Mouse (Mus musculus): ENCODE data around the gene Rasgrp3.

Rasgrp3 gene

GRCm38 (mm10) chr17:75506097-75506675 is 70.5 kb downstream of the Rasgrp3 start:
- peak; percentile 74 for DNase-seq

- DNase-seq = peak; percentile 31
These were observed 71.3 kb downstream of the Rasgrp3 start for GRCm38 (mm10) chr17:75506708-75507641.

- peak; percentile 51 for DNase-seq
These were observed 73.6 kb downstream of the Rasgrp3 start for GRCm38 (mm10) chr17:75509257-75509656.

DNA sequence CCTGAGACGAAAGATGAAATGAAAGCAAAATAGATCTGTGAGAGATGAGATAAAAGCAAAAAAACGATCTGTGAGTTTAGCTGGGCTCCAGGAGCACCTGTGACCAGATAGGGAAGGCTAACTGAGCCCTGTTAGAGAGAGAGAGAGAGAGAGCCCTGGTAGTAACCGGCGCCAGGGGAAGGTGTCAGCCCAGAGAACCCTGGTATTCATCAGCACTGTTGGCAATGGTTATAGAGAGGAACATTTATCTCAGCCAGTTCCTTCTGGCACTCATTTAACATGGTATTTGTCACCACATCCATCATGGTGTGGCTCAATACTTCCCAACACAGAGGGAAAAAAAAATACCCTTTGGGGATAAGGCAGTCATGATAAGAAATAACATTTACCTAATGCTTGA is 80.9 kb downstream of the Rasgrp3 start:
- peak; percentile 81 for DNase-seq

DNA sequence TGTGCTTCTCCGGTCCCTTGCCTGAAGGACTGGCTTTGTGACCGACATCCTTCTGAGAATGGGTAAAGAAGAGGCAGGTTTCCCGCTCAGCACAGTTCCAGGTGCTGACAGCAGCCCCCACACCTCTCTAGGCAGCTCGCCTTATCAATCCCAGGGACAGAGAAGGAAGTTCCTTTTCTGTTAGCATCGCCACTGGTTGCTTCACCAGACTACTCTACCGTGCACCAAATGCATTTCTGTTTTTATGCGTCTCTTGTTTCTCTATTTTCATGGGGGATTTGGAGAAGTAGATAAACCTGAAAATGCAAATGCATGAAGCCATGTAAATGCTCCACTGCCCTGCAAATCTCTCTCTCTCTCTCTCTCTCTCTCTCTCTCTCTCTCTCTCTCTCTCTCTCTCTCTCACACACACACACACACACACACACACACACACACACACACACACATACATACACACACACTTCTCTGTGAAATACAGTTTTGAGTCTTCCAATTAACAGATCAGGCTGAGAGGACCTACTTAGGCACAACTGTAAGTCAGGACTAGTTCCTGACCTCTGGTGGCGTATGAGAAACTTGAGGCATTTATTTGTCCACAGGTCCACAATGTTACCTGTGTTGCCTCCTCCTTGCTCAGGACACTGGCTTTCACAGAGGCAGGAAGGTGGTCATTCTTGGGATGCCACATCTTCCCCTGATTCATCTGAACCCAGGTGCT is 82.6 kb downstream of the Rasgrp3 start:
- peak; percentile 80 for DNase-seq

DNA sequence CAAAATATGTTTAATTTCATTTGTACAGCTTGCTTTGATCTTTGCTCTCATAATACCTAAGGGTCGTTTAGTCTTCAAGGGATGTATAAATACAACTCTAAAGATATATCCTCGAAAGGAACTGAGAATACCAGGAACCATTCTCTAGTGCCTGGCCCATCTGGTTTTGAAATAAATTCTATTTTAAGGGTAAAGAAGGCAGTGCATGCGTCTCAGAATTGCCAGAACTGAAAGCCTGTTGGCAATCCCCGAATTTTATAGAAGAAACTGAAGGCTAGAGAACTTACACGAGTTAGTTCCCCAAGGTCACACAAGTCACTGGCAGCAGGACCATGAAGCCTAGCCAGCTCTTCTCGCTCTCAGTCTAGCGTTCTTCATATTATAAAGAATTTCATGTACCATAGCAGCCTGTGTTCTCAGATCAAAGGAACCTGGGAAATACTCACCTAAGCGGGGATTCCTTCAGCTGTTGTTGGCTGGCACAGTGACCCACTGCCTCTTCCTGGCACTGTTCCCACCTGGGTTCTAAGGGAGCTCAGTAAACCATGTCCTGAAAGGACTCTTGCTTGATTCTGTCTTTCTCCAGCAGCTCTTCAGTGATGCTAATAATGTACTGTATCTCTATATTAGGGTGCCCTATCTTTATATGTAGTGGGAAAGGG is 83.7 kb downstream of the Rasgrp3 start:
- peak; percentile 90 for DNase-seq

GRCm38 (mm10) chr17:75521236-75521842 is 85.6 kb downstream of the Rasgrp3 start:
- peak; percentile 64 for DNase-seq

DNA sequence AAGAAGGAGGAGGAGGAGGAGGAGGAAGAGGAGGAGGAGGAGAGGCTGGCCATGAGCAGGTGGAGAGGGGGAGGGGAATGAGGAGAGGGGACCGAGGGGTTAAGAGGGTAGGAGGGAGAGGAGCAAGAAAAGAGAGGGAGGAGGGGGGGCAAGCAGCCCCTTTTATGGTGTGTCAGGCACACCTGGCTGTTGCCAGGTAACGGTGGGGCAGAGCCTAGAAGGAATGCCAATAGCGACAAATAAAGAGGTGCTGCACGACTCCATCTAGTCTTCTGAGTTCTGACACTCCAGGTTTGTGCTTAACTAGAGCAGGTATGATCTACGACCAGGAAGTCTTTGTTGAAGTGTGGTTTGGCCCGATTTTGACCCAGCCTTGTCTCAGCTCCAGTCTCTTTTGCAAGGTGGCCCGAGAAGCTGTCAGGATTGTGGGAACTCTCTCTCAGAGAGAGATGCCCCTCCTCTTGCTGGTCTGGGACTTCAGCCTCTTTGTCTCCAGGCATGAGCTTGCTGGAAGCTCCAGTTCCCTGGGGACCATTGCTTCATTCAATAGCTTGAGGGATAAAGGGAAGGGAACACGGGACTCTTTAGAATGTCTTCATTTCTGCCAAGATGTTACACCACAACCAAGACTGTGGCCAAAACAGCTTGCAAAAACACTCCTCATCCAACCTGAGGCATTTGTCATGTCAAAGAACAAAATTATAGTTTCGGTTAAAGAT is 86.8 kb downstream of the Rasgrp3 start:
- peak; percentile 98 for DNase-seq

DNA sequence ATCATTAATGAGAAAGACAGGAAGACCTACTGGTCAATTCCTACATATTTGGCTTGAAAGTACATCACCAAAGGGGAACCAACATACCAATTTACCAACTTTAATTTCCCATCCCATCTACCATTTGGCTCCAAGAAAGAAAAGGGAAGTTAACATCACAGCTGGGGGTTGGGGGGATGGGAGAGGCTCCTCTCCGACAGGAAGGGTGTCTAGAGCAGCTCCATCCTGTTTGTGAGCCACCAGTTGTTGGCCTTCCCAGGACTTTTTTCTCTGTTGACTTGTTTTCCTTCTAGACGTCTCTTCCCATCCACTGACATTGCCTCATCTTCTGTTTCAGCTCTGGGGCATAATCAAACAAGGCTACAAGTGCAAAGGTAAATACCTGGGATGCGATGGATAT is 88.1 kb downstream of the Rasgrp3 start:
- DNase-seq = peak; percentile 98

GRCm38 (mm10) chr17:75526411-75526810 is 90.7 kb downstream of the Rasgrp3 start:
- peak; percentile 91 for DNase-seq

- peak; percentile 78 for DNase-seq
These were observed 93.7 kb downstream of the Rasgrp3 start for GRCm38 (mm10) chr17:75529222-75529935.

- peak; percentile 53 for DNase-seq
These were observed 96.8 kb downstream of the Rasgrp3 start for GRCm38 (mm10) chr17:75532469-75532986.

GRCm38 (mm10) chr17:75534314-75535020 is 98.8 kb downstream of the Rasgrp3 start:
- peak; percentile 80 for DNase-seq

- peak; percentile 81 for DNase-seq
These were observed 99.9 kb downstream of the Rasgrp3 start for GRCm38 (mm10) chr17:75535612-75536011.

- DNase-seq = peak; percentile 89
These were observed 100.8 kb downstream of the Rasgrp3 start for GRCm38 (mm10) chr17:75536396-75537049.

DNA sequence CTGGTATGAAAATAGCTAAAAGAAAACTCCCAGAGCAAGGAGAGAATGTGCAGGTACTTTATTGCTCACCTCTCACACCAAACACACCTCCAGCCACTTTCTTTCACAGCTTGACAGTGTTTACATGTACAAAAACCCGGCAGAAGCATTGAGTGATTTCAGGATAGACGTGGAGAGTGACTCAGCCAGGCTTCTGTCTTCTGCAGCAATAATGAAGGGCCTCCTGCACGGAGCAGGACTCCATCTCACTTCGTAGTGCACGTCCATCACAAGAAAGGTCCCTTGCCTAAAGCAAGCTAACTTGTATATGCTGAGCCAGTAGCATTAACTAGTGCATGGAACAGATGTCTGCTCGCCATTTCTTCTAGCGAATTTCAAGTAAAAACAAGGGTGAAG is 101.4 kb downstream of the Rasgrp3 start:
- DNase-seq = peak; percentile 70

DNA sequence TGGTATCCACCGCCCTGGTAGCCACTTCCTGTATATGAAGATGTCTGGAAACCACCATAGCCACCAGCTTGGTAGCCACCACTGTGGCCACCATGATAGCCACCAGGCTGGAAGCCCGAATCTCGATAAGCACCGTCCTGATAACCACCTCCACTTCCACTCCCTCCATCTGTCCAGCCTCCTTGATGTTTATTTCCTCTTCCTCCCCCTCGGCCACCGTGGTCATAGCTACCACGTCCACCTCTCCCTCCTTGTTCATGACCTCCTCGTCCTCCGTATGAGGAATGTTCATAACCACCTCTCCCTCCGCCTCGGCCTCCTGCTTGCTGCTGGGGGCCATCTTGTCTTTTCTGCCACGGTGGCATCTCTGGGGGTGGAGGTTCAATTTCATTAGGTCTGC is 102.7 kb downstream of the Rasgrp3 start:
- peak; percentile 91 for DNase-seq

DNA sequence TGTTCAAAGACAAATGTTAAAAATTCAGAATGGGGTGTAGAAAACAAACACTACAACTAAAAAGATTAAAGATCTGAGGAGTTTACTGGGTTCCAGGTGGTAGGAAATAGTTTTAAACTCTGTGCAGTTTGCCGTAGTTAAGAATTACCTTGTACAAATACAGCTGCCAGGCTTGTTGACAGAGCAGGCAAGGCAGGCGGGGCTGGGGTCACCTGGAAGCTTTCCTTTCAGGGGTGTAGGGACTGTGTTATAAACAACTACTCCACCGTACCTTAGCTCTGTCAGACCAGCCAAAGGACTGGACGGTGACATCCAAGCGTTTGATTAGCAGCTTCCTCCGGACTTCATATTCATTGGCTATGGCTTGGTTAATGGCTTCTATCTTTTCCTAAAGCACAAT is 103.4 kb downstream of the Rasgrp3 start:
- DNase-seq = peak; percentile 14

DNA sequence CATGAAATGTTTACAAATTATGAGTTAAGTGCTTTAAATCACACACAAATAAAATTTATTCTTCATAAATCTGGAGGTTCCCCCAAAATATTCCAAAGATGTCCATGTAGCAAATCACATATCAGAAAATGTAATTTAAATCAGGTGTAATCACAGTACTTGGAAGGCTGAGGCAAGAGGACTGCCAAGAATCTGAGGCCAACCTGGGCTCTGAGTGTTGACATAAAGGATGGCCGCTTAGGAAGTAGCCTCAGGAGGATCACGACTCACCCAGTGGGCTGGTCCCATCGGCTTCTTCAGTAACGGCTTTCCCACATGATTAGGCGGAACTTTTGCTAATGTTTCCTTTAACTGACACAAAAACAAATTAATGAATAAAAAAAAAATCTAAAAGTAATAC is 104.1 kb downstream of the Rasgrp3 start:
- peak; percentile 58 for DNase-seq

DNA sequence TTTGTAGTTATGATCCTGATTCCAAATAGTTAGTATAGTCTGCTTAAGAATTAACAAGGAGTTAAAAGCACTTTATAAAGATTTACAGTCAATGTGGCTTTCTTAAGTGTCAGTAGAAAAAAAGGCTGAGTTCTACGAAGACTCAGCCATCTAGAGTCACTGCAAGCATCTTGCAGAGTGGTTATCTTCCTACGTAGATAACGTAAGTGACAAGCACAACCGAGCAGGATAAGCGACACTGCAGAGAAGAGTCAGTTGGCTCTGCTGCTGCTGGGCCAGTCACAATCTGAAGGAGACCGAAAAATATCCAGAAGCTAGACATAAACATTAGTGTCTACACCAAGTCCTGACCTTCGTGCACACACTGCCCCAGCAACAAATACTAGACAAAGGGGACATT is 107.7 kb downstream of the Rasgrp3 start:
- no peak for DNase-seq
